Mouse (Mus musculus) WW6 (cell line): ENCODE results near the gene A4gnt.

Experiments
- DNase-seq: peaks from one replicate; pipeline ENCODE4 v3.0.0-alpha.2; 2013; ENCODE audit warnings: low read depth, low spot score

A4gnt gene

DNA sequence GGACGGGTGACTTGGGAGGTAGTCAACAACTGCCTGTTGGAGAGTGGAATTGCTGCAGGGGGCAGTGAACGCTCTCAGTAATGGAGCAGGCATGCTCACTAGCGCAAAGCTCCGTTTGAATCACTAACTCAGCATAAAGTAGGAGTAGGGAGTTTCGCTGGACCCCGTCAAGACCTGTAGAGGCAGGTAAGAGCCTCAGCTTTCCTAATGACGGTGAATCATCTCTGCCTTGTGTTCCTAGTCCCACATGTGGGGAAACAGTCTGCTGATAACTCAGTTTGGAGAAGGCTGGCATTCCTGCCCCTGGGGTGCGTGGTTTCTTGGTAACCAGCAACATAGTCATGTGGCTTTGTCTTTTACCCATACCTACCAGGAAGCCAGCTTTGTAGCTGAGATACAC is 20.0 kb downstream of the A4gnt start:
- DNase-seq = no peak

DNA sequence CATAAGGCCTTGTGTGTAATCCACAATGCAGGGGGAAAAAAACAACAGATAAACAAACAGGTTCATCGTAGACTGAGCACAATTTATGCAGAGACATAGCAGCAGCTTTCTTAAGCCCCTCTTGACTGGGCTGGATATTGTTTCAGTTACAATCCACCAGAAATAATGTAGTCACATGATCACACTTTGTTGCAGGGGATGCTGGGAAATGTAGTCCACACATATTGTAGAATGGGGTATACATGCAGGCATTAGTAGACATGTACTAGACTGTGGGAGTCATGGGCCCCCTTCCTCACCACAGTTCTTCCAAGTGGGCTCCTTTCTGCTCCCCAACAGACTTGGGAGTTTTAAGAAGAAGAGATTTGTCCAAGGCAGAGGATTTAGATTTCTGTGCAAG is 24.5 kb downstream of the A4gnt start:
- DNase-seq = no peak

DNA sequence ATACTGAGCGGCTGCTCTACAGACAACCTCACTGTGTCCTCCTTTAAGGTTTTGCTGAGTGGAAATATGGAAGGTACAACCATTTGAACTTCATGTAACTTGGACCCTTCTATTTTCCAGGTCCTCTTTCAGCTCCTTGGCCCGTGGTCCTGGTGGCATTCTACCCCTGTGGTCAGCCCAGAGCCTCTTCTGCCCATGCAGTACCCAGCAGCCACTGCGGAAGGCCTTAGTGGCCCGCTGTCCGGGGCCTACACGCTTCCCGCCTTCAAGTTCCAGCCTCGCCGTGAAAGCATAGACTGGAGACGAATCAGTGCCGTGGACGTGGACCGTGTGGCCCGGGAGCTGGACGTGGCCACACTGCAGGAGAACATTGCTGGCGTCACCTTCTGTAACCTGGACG is 24.9 kb downstream of the A4gnt start:
- DNase-seq = no peak

DNA sequence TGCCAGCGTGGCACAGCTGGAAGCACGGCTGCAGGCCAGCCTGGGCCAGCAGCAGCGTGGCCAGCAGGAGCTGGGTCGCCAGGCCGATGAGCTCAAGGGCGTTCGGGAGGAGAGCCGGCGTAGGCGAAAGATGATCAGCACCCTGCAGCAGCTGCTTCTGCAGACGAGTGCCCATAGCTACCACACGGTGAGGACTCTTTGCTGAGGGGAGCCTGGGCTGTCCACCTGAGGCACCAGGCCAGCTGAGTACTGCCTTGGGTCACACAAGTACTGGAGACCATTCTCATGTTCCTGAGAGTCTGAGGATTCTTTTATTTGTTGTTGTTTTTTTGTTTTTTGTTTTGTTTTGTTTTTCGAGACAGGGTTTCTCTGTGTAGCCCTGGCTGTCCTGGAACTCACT is 25.4 kb downstream of the A4gnt start:
- DNase-seq = no peak

DNA sequence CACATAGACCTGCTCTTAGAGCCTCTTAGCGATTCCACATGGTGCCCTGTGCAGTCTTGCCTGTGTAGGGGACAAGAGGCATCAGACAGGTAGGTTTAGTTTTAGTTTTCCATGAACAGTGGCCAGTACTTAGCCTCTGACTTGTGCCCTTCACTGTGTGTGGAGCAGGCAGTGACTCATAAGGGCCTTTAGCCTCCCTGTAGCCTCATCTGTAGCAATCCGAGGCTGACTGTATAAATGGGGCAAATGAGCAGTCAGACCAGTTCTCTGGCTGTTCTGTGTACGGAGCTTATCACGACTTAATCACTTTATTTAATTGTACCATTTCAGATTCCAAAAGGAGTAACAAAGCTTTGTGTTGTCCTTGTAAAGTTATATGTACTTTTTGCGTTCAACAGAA is 27.7 kb downstream of the A4gnt start:
- DNase-seq = no peak

DNA sequence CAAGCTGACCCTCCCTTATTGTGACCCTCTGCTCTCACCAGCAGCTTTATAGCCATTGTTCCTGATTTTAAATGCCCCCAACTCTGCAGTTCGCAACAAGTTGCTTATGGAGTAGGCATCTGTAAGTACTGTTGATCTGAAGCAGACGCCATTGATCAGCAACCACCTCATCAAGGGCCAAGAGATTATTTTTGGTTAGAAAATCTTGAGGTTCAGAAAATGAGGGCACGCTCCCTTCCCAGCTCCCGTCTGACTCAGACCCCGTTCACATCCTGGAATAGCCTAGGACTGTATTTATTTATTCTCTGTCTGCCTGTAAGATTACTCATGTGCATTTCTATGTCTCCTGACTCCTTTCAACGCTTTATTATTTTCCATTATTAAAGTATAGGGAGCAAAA is 33.1 kb downstream of the A4gnt start:
- DNase-seq = no peak

DNA sequence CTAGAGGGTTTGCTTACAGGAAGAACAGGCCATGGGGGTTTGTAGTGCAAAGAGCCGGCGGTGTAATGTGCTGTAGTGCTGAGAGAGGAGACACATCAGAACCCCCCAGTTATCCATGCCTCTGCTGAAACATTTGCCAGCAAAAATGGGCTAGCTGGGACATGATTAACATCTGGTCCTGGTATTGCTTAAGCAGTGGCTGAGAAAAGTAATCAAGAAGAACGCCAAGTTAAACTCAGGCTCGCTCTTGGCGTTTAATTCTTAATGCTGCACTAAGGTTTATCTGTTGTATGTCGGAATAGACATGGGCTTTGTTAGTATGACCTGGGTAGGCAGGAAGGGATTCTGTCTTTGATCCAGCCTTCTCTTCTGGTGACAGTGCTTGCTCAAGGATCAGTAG is 33.8 kb downstream of the A4gnt start:
- DNase-seq = no peak

DNA sequence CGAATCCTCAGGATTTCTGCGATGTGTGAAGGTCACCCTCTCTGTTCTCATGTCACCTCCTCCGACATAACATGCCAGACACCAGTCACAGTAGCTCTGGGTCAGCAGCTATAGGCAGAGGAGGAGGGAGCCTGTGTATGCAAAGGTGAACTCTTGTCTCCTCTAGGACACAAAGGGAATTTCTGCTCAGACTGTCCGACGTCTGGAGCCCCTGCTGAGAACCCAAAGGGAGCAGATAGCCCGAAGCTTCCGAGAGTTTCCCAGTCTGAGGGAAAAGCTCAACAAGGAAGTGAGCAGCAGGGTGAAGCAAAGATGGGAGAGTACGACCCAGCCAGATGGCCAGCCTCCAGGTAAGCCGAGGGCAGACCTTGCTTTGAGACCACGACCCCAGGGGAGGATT is 48.5 kb downstream of the A4gnt start:
- DNase-seq = no peak

DNA sequence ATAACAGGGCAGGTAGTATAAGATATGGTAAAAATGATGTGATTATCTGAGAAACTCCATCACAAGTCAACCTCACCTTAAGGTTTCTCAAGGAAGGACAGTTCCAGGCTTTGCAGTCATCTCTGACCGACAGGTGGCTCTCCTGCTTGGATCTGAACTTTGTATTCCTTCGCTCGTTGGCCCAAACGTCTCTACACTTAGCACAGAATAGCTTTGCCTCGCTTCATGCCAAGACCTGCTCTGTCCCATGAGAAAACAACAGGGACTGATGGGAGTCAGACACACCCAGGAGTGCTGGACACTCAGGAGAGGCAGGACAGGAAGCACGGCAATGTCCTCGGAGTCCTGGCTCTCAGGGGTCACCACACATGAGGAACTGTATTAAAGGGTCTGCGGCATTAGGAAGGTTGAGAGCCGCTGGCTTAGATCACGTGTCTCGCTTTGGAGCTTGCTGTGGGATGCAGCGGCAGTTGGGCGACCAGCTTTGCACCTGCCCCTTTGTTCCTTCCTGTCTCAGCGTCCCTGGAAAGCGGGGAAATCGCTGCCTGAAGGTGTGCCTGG is 49.4 kb downstream of the A4gnt start:
- no peak for DNase-seq

DNA sequence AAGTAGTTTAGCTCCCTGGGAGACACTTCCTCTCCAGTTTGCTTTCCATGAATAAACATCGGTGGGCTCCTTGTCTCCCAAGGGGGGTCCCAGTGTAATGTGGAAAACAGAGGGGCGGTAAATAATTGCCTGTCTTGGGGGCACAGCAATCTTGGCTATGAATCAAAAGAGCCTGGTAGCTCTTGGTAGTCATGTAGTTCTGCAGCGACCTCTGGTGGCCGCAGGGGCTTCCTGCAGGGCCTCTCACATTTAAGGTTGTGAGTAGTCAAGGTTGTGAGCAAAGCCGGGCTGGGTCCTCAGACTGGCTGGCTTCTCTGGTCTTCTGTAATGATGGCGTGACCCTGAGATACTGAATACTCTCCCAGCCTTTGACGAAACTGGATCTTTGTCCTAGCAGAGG is 50.1 kb downstream of the A4gnt start:
- peak; percentile 39 for DNase-seq

DNA sequence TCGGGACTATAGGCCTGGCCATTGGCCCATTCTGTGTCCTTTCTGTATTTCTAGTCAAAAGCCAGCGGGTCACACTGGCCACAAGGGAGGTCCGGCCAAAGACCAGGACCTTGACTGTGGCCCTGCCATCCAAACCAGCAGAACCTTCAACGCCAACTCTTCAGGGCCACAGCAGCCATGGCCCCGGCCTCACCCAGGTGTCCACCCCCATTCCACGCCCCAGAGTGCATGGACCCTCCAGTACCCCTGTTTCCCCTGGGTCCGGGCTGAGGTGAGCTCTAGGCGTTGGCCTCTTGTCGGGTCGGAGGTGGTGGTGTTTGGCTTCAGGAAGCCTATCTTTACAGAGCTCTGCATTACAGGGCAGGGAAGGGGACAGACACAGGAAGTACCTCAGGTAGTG is 50.6 kb downstream of the A4gnt start:
- DNase-seq = no peak

DNA sequence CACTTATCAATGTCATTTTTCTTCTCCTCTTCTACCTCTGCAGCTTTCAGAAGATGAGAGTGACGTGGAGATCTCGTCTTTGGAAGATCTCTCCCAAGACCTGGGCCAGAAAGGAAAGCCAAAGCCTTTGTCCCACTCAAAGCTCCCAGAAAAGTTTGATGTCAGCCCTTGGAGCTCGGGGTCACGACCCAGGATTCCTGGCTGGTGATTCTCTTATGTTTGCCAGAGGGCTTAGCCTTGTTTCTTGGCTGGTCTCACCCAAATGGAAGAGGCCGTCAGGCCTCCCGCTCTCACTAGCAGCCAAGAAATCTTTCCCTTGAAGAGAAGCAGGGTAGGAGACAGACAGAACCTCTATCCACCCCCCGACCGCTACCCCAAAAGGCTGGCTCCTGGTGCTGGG is 55.3 kb downstream of the A4gnt start:
- no peak for DNase-seq

DNA sequence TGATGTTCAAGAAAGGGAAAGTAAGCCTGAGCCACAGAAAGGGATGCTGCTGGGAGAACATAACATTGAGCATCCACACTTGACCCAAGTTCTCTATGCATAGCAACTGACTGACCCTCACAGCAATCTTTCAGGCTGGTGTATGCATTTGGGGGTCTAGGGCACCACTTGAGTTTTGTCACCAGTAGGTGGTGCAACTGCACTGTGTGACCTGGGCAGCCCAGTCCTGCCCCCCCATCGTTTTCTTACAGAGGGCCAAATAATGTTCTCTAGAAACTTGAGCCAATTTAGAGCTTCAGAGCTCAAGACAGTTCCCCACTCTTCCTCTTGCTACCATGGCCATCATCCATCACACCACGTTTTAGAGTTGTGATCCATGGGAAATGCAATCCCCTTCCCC is 59.3 kb downstream of the A4gnt start:
- no peak for DNase-seq
